Mouse (Mus musculus): ENCODE data around the gene 6430548M08Rik.

DNA sequence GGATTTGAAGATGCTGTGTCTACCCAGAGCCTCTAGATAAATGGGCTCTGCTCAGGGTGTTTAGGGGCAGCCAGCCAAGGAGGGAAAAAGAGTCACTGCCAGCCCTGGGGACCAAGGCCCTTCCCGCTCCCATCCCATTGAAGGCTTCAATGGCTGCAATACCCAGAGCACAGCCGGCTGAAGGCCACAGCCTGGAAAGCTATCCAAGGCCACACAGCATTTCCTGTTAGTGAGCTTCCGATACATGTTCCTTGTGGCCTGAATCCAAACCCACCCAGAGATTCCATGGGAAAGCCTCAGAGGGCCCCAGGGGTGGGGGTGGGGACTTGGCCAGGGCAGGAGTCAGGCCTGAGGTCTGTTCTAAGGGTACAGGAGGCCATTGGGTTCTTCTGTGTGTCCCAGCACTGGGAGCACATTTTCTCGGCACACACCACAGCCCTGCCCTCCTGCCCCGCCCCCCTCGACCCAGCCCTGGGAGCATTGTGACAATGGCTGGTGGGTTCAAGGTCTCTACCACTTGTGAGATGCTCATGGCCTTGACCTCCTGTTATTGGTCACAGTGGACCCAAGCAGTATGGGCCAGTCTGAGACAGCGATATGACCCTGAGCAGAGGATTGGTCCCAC, 90.9 kb downstream of the 6430548M08Rik start:
- TF ChIP-seq CTCF (IDR thresholded peaks at IDR 0.05; ENCODE audit: low read depth) (no peak), EP300 (optimal IDR thresholded peaks at IDR 0.05) (no peak)
